Mouse (Mus musculus) right cerebral cortex, postnatal 10 days (tissue): ENCODE measurements around the gene Vamp5.

Experiments
- DNase-seq, 2 experiments: peaks; one replicate each; pipeline ENCODE4 v3.0.0; 2021; ENCODE audit warnings: low spot score in 2 of 2

Gene Vamp5

GRCm38 (mm10) chr6:72380131-72380770, at the start of gene Vamp5:
Gene Vamp5 (minus strand): TSS chr6:72380468.
- peak; percentile 49 to 54 for DNase-seq

GRCm38 (mm10) chr6:72429061-72429842, 49.0 kb upstream of the Vamp5 start:
- no peak for DNase-seq

- DNase-seq: peak; percentile 79 to 85
These were observed 47.8 kb upstream of the Vamp5 start for GRCm38 (mm10) chr6:72428036-72428435.

- no peak for DNase-seq
These were observed 45.4 kb upstream of the Vamp5 start for GRCm38 (mm10) chr6:72425646-72426045.

GRCm38 (mm10) chr6:72420901-72421300, 40.6 kb upstream of the Vamp5 start:
- DNase-seq: no peak

GRCm38 (mm10) chr6:72419806-72420205, 39.5 kb upstream of the Vamp5 start:
- DNase-seq: no peak

- no peak for DNase-seq
These were observed 38.0 kb upstream of the Vamp5 start for GRCm38 (mm10) chr6:72418279-72418678.

GRCm38 (mm10) chr6:72415964-72416772, 35.9 kb upstream of the Vamp5 start:
- DNase-seq: no peak

GRCm38 (mm10) chr6:72415181-72415580, 34.9 kb upstream of the Vamp5 start:
- DNase-seq: no peak

- peak; percentile 95 for DNase-seq
These were observed 33.9 kb upstream of the Vamp5 start, which contains the start of gene Ggcx for GRCm38 (mm10) chr6:72414076-72414756. Gene Ggcx (plus strand): TSS chr6:72414308.

- DNase-seq: no peak
These were observed 30.2 kb upstream of the Vamp5 start for GRCm38 (mm10) chr6:72410518-72410917.

- no peak for DNase-seq
These were observed 29.7 kb upstream of the Vamp5 start for GRCm38 (mm10) chr6:72410003-72410402.

- peak; percentile 62 to 84 for DNase-seq
These were observed 29.3 kb upstream of the Vamp5 start for GRCm38 (mm10) chr6:72409567-72409966.

GRCm38 (mm10) chr6:72407119-72407518, 26.9 kb upstream of the Vamp5 start:
- peak; percentile 81 to 84 for DNase-seq

- no peak for DNase-seq
These were observed 25.1 kb upstream of the Vamp5 start for GRCm38 (mm10) chr6:72405356-72405755.

GRCm38 (mm10) chr6:72401875-72402274, 21.6 kb upstream of the Vamp5 start:
- DNase-seq: peak; percentile 57 to 78

GRCm38 (mm10) chr6:72399967-72400366, 19.7 kb upstream of the Vamp5 start:
- DNase-seq: no peak

- no peak for DNase-seq
These were observed 16.6 kb upstream of the Vamp5 start for GRCm38 (mm10) chr6:72396837-72397251.

- DNase-seq: no peak
These were observed 12.1 kb upstream of the Vamp5 start for GRCm38 (mm10) chr6:72392341-72392740.

GRCm38 (mm10) chr6:72390795-72391521, 10.7 kb upstream of the Vamp5 start:
- peak; percentile 40 to 41 for DNase-seq
